Mouse (Mus musculus) bone marrow, adult 2 months (tissue): Measurements from ENCODE around the gene Abhd14a. TPM values are rescaled to one million over a fixed set of nuclear protein-coding genes. Genes with fewer than 3 reads are reported as not detected.

Experiments used
- H3K27ac ChIP-seq: fragments of 200-500 bp; 2 replicates; pipeline ENCODE4 v1.5.1; 2012; ENCODE audit warnings: low read depth, mild to moderate bottlenecking, control low read depth, inconsistent platforms, low read length; ENCODE audit not compliant: control insufficient read depth, poor library complexity, insufficient read depth
- H3K4me1 ChIP-seq: fragments of 200-500 bp; 2 replicates; pipeline ENCODE4 v1.6.1; 2011; ENCODE audit warnings: low read length; ENCODE audit not compliant: control insufficient read depth, insufficient read depth
- H3K4me3 ChIP-seq: fragments of 200-500 bp; replicated peaks from 2 replicates; pipeline ENCODE3; 2011; ENCODE audit warnings: mild to moderate bottlenecking, low read depth, low read length, control low read depth; ENCODE audit not compliant: control insufficient read depth
- CTCF ChIP-seq: fragments of 200-500 bp; IDR thresholded peaks from 2 replicates; pipeline ENCODE4 v1.5.1; 2011; ENCODE audit warnings: low read length, control low read depth; ENCODE audit not compliant: control insufficient read depth, insufficient read depth
- POLR2A ChIP-seq: fragments of 200-500 bp; IDR thresholded peaks from 2 replicates; pipeline ENCODE4 v1.6.1; 2011; ENCODE audit warnings: low read depth, mild to moderate bottlenecking, control low read depth, low read length, borderline replicate concordance; ENCODE audit not compliant: control insufficient read depth
- WGBS: fragments of 180-500 bp; shearing (Covaris S2); methylation state at CpG from one replicate; pipeline ENCODE4 v1.1.7; 2018; 5-methylcytosine and 5-hydroxymethylcytosine counted together
- polyA plus RNA-seq: library from polyadenylated mRNA; stranded (reverse); fragments of >200 nt; gene quantifications from 2 replicates; pipeline ENCODE4 v1.2.4, GENCODE M21; 2011; ENCODE audit warnings: low replicate concordance; ENCODE audit not compliant: missing spikeins, insufficient read depth, insufficient read length

Abhd14a gene
- polyA plus RNA-seq, 1 experiment, result 16.3 TPM

- no peak overlapping the region for H3K27ac ChIP-seq
- TF ChIP-seq CTCF (no peak), POLR2A (no peak)
- 72% methylated on average over 6 of the region's 6 CpGs for WGBS
- H3K4me1 ChIP-seq, result peaks cover 3% of the 10 kb centered on the region; the same call in 1 of the 2 replicates
- H3K4me3 ChIP-seq, result no peak overlapping the region
Measured at GRCm38 (mm10) chr9:106452351-106452750, 4.9 kb upstream of the Abhd14a start.

- TF ChIP-seq CTCF (no peak), POLR2A (no peak)
- 31% methylated on average over 2 of the region's 2 CpGs for WGBS
- Histone ChIP-seq H3K27ac (no peak overlapping the region), H3K4me1 (peaks cover 3% of the 10 kb centered on the region; the same call in 1 of the 2 replicates), H3K4me3 (no peak overlapping the region)
Measured at GRCm38 (mm10) chr9:106451899-106452298, 4.4 kb upstream of the Abhd14a start.

- WGBS, result 85% methylated on average over 11 of the region's 11 CpGs
- peaks cover 3% of the 10 kb centered on the region; the same call in 1 of the 2 replicates for H3K4me1 ChIP-seq
- no peak for TF ChIP-seq POLR2A
- TF ChIP-seq CTCF, result no peak
- H3K27ac ChIP-seq, result no peak overlapping the region
- H3K4me3 ChIP-seq, result no peak overlapping the region
Measured at GRCm38 (mm10) chr9:106451298-106451697, 3.8 kb upstream of the Abhd14a start.

GRCm38 (mm10) chr9:106450661-106451060 is 3.2 kb upstream of the Abhd14a start:
- Histone ChIP-seq H3K27ac (no peak overlapping the region), H3K4me3 (no peak overlapping the region), H3K4me1 (peaks cover 3% of the 10 kb centered on the region; the same call in 1 of the 2 replicates)
- TF ChIP-seq POLR2A, result no peak
- no peak for TF ChIP-seq CTCF
- WGBS, result 71% methylated on average over 9 of the region's 9 CpGs

- 91% methylated on average over 8 of the region's 8 CpGs for WGBS
- H3K4me1 ChIP-seq, result peaks cover 3% of the 10 kb centered on the region; the same call in 1 of the 2 replicates
- no peak overlapping the region for H3K27ac ChIP-seq
- no peak overlapping the region for H3K4me3 ChIP-seq
- TF ChIP-seq POLR2A (no peak), CTCF (no peak)
Measured at GRCm38 (mm10) chr9:106449947-106450346, 2.5 kb upstream of the Abhd14a start.

GRCm38 (mm10) chr9:106448498-106449031 is 1.1 kb upstream of the Abhd14a start:
- no peak overlapping the region for H3K27ac ChIP-seq
- peaks cover 3% of the 10 kb centered on the region; the same call in 1 of the 2 replicates for H3K4me1 ChIP-seq
- peak overlapping the region; percentile 42 for H3K4me3 ChIP-seq
- under 1% methylated on average over 23 of the region's 23 CpGs for WGBS
- TF ChIP-seq POLR2A, result no peak
- peak; percentile 72 for TF ChIP-seq CTCF

- Histone ChIP-seq H3K4me3 (no peak overlapping the region), H3K27ac (no peak overlapping the region), H3K4me1 (peaks cover 3% of the 10 kb centered on the region; the same call in 1 of the 2 replicates)
- TF ChIP-seq CTCF (no peak), POLR2A (no peak)
- WGBS, result 31% methylated on average over 9 of the region's 9 CpGs
Measured at GRCm38 (mm10) chr9:106447951-106448350, 473 bp upstream of the Abhd14a start.

GRCm38 (mm10) chr9:106444836-106445235 is 2.6 kb downstream of the Abhd14a start:
- H3K27ac ChIP-seq, result no peak overlapping the region
- 70% methylated on average over 4 of the region's 4 CpGs for WGBS
- no peak for TF ChIP-seq CTCF
- TF ChIP-seq POLR2A, result no peak

GRCm38 (mm10) chr9:106442680-106443079 is 4.8 kb downstream of the Abhd14a start:
- 89% methylated on average over 5 of the region's 5 CpGs for WGBS
- H3K4me1 ChIP-seq, result no peaks in the 10 kb centered on the region
- H3K27ac ChIP-seq, result no peak overlapping the region
- H3K4me3 ChIP-seq, result no peak overlapping the region
- TF ChIP-seq CTCF (no peak), POLR2A (no peak)

More at GRCm38 (mm10) chr9:106444836-106445235, 2.6 kb downstream of the Abhd14a start:
- Histone ChIP-seq H3K4me1 (peaks cover 3% of the 10 kb centered on the region; the same call in 1 of the 2 replicates), H3K4me3 (no peak overlapping the region)
